Mouse (Mus musculus) CH12.LX (cell line): ENCODE data around the gene Slc16a13.

Source experiments
- CTCF ChIP-seq, 2 experiments: IDR thresholded peaks in 1 of 2; conservative IDR thresholded peaks in 1 of 2; 2 replicates each; pipeline ENCODE4 v1.5.1; 2011 to 2012; ENCODE audit warnings: low read depth in 2 of 2, low read length in 2 of 2, improper control_type of control experiment in 1 of 2, inconsistent platforms in 1 of 2, mild to moderate bottlenecking in 1 of 2, moderate library complexity in 1 of 2
- EP300 ChIP-seq: IDR thresholded peaks from 2 replicates; pipeline ENCODE4 v1.6.1; 2011; ENCODE audit warnings: low read length, improper control_type of control experiment
- ETS1 ChIP-seq: conservative IDR thresholded peaks from 2 replicates; pipeline ENCODE4 v1.6.1; 2012; ENCODE audit warnings: low read depth, mild to moderate bottlenecking, inconsistent platforms, low read length, improper control_type of control experiment, moderate library complexity
- HCFC1 ChIP-seq: IDR thresholded peaks from 2 replicates; pipeline ENCODE4 v1.6.1; 2012; ENCODE audit warnings: low read depth, mild to moderate bottlenecking, inconsistent platforms, low read length, improper control_type of control experiment
- MAX ChIP-seq: IDR thresholded peaks from 2 replicates; pipeline ENCODE4 v1.6.1; 2011; ENCODE audit warnings: low read length, improper control_type of control experiment
- POLR2A ChIP-seq: IDR thresholded peaks from 2 replicates; pipeline ENCODE4 v1.6.1; 2011; ENCODE audit warnings: low read depth, mild to moderate bottlenecking, improper control_type of control experiment, low read length
- RCOR1 ChIP-seq: conservative IDR thresholded peaks from 2 replicates; pipeline ENCODE4 v1.6.1; 2012; ENCODE audit warnings: low read depth, mild to moderate bottlenecking, inconsistent platforms, low read length, improper control_type of control experiment
- TCF12 ChIP-seq: IDR thresholded peaks from 2 replicates; pipeline ENCODE4 v1.6.1; 2014; ENCODE audit warnings: low read depth, mild to moderate bottlenecking, inconsistent platforms, low read length, improper control_type of control experiment

DNA sequence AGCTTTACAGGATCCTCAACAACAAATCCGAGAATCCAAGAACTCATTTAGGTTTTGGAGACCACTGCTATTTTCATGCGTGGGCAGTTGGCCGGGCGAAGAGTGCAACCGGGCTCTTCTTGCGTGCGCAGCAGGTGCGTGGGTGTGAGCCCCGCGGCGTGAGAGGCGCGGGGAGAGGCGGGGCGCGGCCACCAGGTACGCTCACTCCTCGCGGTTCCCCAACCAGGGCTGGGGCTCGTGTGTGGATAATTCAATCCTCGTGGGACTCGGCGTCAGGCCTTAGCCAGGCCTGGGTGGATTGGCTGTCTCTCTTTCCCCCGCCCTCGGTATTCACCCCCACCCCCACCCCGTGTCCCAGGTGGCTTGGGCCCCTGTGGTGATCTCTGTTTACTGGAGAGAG is 7.1 kb downstream of the Slc16a13 start:
- no peak for TF ChIP-seq RCOR1
- no peak for TF ChIP-seq CTCF (conservative IDR thresholded peaks at IDR 0.05 in 1 of 2, IDR thresholded peaks at IDR 0.05 in 1 of 2; ENCODE audit: low read depth in 2 of 2, low read length in 2 of 2)
- no peak for TF ChIP-seq TCF12
- TF ChIP-seq POLR2A: no peak
- TF ChIP-seq ETS1: no peak
- TF ChIP-seq HCFC1: no peak
- TF ChIP-seq MAX: no peak
- no peak for TF ChIP-seq EP300
